Mouse (Mus musculus) hindbrain, embryonic 15.5 days (tissue): Measurements from ENCODE around the gene N4bp1. TPM values are rescaled to one million over a fixed set of nuclear protein-coding genes. Genes with fewer than 3 reads are reported as not detected.

ENCODE experiments used
- ATAC-seq: fragments of 200-750 bp; cut with Nextera tagmentation; 2 replicates; pipeline ENCODE4 v1.8.0; 2017; ENCODE audit warnings: low read depth, moderate number of reproducible peaks, moderate TSS enrichment; ENCODE audit not compliant: low FRiP score
- H3K27ac ChIP-seq: fragments of 300-500 bp; sonication (generic); replicated peaks from 2 replicates; pipeline ENCODE4 v1.5.1; 2015; ENCODE audit warnings: mild to moderate bottlenecking, inconsistent platforms
- H3K27me3 ChIP-seq: fragments of 300-500 bp; sonication (generic); 2 replicates; pipeline ENCODE4 v1.6.1; 2015; ENCODE audit warnings: control low read depth, inconsistent platforms
- H3K36me3 ChIP-seq: fragments of 300-500 bp; sonication (generic); 2 replicates; pipeline ENCODE4 v1.6.1; 2015; ENCODE audit warnings: control low read depth, inconsistent platforms
- H3K4me1 ChIP-seq: fragments of 300-500 bp; sonication (generic); replicated peaks from 2 replicates; pipeline ENCODE4 v1.6.1; 2015; ENCODE audit warnings: control low read depth, inconsistent platforms
- H3K4me2 ChIP-seq: fragments of 300-500 bp; sonication (generic); 2 replicates; pipeline ENCODE4 v1.6.1; 2015; ENCODE audit warnings: moderate library complexity, mild to moderate bottlenecking, inconsistent platforms
- H3K4me3 ChIP-seq: fragments of 300-500 bp; sonication (generic); 2 replicates; pipeline ENCODE4 v1.5.1; 2015; ENCODE audit warnings: mild to moderate bottlenecking, inconsistent platforms
- H3K9ac ChIP-seq: fragments of 300-500 bp; sonication (generic); 2 replicates; pipeline ENCODE4 v1.6.1; 2015; ENCODE audit warnings: inconsistent platforms
- H3K9me3 ChIP-seq: fragments of 300-500 bp; sonication (generic); 2 replicates; pipeline ENCODE4 v1.6.1; 2016; ENCODE audit warnings: control low read depth, inconsistent platforms
- WGBS: fragments of 180-500 bp; shearing (Covaris S2); methylation state at CpG from one replicate; pipeline ENCODE4 v1.1.7; 2015; 5-methylcytosine and 5-hydroxymethylcytosine counted together
- polyA plus RNA-seq: library from polyadenylated mRNA; unstranded; fragments of >200 nt; fragmentation: Nextera tagmentation; extraction: Ambion mirVana; gene quantifications from 2 replicates; pipeline ENCODE4 v1.2.1, GENCODE M21; 2015

Gene N4bp1
- polyA plus RNA-seq, 1 experiment from 2014 or later: 9.6 TPM

DNA sequence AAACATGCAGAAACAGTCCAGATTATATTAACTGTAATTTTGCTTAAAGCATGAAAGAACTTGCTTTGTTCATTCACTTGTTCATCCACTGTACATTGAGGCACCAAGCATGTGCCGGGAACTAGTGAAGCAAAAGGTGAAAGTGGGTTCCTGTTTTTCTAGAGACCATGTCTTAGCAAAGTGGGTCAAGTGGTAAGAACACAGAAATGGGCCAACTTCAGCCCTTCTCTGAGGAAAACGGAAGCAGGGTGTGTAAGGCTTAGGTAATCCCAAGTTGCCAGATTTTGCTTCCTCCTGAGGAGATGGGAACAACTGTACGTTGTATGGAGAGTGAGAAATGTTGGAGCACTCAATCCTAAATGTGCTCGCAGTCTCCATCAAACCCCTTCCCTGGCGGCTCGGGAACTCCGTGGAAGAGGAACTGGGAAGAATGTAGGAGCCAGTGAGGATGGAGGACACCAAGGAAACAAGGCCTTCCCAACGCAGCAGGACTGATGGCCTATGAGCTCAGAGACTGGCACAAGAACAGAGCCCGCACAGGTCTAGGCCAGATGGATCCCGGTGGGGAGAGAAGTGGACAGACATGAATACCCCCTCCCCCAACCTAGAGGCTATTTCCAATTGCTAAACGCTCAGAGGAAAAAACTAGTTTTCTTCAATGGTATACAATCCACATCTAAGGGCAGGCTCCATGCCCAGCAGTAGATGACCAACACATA, 12.8 kb downstream of the N4bp1 start:
- H3K9me3 ChIP-seq: no peaks in the 10 kb centered on the region
- no peak for ATAC-seq
- no peak overlapping the region for H3K4me3 ChIP-seq
- H3K27ac ChIP-seq: no peak overlapping the region
- no peaks in the 10 kb centered on the region for H3K36me3 ChIP-seq
- H3K9ac ChIP-seq: no peak overlapping the region
- H3K4me1 ChIP-seq: peaks cover 44% of the 10 kb centered on the region
- 95% methylated on average over 11 of the region's 11 CpGs for WGBS
- no peaks in the 10 kb centered on the region for H3K27me3 ChIP-seq
- no peak overlapping the region for H3K4me2 ChIP-seq

GRCm38 (mm10) chr8:86871421-86871820, 13.6 kb downstream of the N4bp1 start:
- WGBS: 97% methylated on average over 2 of the region's 2 CpGs
- H3K36me3 ChIP-seq: no peaks in the 10 kb centered on the region
- H3K4me1 ChIP-seq: peaks cover 44% of the 10 kb centered on the region
- no peak overlapping the region for H3K9ac ChIP-seq
- no peaks in the 10 kb centered on the region for H3K27me3 ChIP-seq
- ATAC-seq: no peak
- H3K27ac ChIP-seq: no peak overlapping the region
- no peak overlapping the region for H3K4me2 ChIP-seq
- no peak overlapping the region for H3K4me3 ChIP-seq
- no peaks in the 10 kb centered on the region for H3K9me3 ChIP-seq

GRCm38 (mm10) chr8:86870771-86871170, 14.3 kb downstream of the N4bp1 start:
- H3K4me2 ChIP-seq: no peak overlapping the region
- no peaks in the 10 kb centered on the region for H3K27me3 ChIP-seq
- H3K4me3 ChIP-seq: no peak overlapping the region
- H3K36me3 ChIP-seq: no peaks in the 10 kb centered on the region
- H3K9ac ChIP-seq: no peak overlapping the region
- ATAC-seq: no peak
- peaks cover 43% of the 10 kb centered on the region for H3K4me1 ChIP-seq
- H3K9me3 ChIP-seq: no peaks in the 10 kb centered on the region
- H3K27ac ChIP-seq: no peak overlapping the region
- WGBS: 78% methylated on average over 2 of the region's 2 CpGs

DNA sequence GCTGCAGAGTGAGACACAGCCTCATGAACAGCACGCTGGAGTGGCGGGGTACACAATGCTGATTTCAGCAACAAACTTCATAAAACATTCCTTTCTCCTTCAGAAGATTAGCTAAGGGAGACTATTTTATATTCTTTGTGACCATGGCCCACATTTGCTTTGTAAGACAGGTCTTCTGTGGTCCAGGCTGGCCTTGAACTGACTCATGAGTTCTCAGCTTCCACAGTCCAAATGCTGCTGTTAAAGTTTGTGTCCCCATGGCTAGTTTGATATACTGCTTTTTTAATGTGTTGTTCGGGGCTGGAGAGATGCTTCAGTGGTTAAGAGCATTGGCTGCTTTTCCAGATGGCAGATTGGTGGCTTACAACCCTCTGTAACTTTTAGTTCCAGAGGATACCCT, 17.0 kb downstream of the N4bp1 start:
- no peaks in the 10 kb centered on the region for H3K36me3 ChIP-seq
- H3K4me1 ChIP-seq: peaks cover 22% of the 10 kb centered on the region
- no peak overlapping the region for H3K27ac ChIP-seq
- ATAC-seq: no peak
- no peaks in the 10 kb centered on the region for H3K27me3 ChIP-seq
- H3K9me3 ChIP-seq: no peaks in the 10 kb centered on the region
- no peak overlapping the region for H3K4me2 ChIP-seq
- WGBS: 85% methylated on average over 3 of the region's 3 CpGs
- H3K9ac ChIP-seq: no peak overlapping the region
- no peak overlapping the region for H3K4me3 ChIP-seq

DNA sequence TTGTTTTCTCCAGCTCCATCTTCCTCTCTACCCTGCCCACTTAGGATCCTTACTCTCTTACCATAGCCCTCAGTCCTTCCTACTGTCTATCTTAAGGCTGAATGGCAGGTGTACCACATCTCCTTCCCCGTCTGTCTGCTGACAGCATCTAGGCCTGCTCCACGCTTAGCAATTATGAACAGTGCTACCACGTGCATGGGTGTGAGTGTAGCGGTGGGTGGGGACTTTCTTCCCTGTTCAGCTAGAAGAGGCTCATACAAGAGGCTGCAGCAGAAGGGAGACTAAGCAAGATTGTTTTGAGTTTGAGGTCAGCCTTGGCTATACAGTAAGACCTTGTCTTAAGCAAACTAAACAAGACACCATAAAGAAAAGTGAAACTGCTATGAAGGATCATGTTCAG, 20.3 kb downstream of the N4bp1 start:
- H3K27ac ChIP-seq: no peak overlapping the region
- H3K36me3 ChIP-seq: peaks cover 13% of the 10 kb centered on the region; the same call in 1 of the 2 replicates
- H3K9me3 ChIP-seq: no peaks in the 10 kb centered on the region
- WGBS: 84% methylated on average over 4 of the region's 4 CpGs
- no peak for ATAC-seq
- no peak overlapping the region for H3K4me3 ChIP-seq
- H3K27me3 ChIP-seq: no peaks in the 10 kb centered on the region
- H3K4me1 ChIP-seq: 0 out of 2 replicates have a peak, but pooled peaks cover 2% of the 10 kb centered on the region
- H3K4me2 ChIP-seq: no peak overlapping the region
- no peak overlapping the region for H3K9ac ChIP-seq

DNA sequence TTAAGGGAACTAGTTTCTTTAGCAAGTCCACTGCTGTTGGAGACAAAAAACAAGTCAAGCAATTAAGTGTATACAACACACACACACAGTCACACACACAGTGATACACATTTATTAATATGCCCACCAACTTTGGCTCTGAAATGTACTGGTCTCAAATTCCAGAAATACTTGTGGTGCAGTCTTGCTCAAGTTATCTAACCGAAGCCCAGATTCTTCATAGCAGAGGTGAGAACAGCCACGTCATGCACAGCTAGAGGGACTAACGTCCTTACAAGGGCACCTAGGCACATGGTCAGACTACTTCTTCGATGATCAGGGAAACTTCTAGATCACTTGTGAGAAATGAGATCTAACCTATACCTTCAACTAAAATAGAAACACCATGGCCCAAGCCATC, 22.2 kb downstream of the N4bp1 start:
- 92% methylated on average over 4 of the region's 4 CpGs for WGBS
- no peaks in the 10 kb centered on the region for H3K4me1 ChIP-seq
- no peak overlapping the region for H3K4me2 ChIP-seq
- no peak for ATAC-seq
- H3K9me3 ChIP-seq: no peaks in the 10 kb centered on the region
- no peak overlapping the region for H3K27ac ChIP-seq
- peaks cover 13% of the 10 kb centered on the region; the same call in 1 of the 2 replicates for H3K36me3 ChIP-seq
- no peak overlapping the region for H3K9ac ChIP-seq
- no peak overlapping the region for H3K4me3 ChIP-seq
- no peaks in the 10 kb centered on the region for H3K27me3 ChIP-seq

GRCm38 (mm10) chr8:86862155-86862816, 22.8 kb downstream of the N4bp1 start:
- WGBS: 93% methylated on average over 3 of the region's 3 CpGs

DNA sequence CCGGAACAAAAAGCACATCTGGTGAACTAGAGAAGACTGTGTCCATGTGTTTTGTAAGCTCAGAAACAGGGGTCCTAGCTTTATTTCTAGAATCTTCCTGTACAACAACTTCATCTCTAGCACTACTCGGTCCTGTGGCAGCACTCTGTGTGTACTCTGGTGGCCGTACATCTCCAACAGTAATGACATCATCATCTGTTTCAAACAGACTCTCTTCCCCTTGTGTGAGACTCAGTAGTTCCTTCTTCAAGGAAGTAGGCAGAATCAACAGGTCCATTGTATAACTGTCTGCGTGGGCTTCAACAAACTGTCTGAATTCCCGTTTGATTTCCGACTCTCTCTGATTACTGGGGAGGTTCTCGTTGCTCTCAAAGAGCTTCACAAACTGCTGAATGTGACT, 23.5 kb downstream of the N4bp1 start:
- no peaks in the 10 kb centered on the region for H3K27me3 ChIP-seq
- WGBS: 82% methylated on average over 7 of the region's 7 CpGs

More at GRCm38 (mm10) chr8:86862155-86862816, 22.8 kb downstream of the N4bp1 start:
- no peak for ATAC-seq
- Histone ChIP-seq H3K36me3 (peaks cover 13% of the 10 kb centered on the region; the same call in 1 of the 2 replicates), H3K4me2 (no peak overlapping the region), H3K27me3 (no peaks in the 10 kb centered on the region), H3K4me1 (no peaks in the 10 kb centered on the region), H3K9ac (no peak overlapping the region), H3K4me3 (no peak overlapping the region), H3K27ac (no peak overlapping the region), H3K9me3 (no peaks in the 10 kb centered on the region)

GRCm38 (mm10) chr8:86856248-86856647, 28.8 kb downstream of the N4bp1 start:
- 83% methylated on average over 7 of the region's 7 CpGs for WGBS
- Histone ChIP-seq H3K9ac (no peak overlapping the region), H3K4me3 (no peak overlapping the region), H3K4me2 (no peak overlapping the region), H3K4me1 (peaks cover 10% of the 10 kb centered on the region), H3K27me3 (no peaks in the 10 kb centered on the region), H3K27ac (no peak overlapping the region), H3K9me3 (no peaks in the 10 kb centered on the region), H3K36me3 (peaks cover 11% of the 10 kb centered on the region; the same call in 1 of the 2 replicates)
- no peak for ATAC-seq

More for the DNA sequence above, 23.5 kb downstream of the N4bp1 start:
- Histone ChIP-seq H3K27ac (no peak overlapping the region), H3K9ac (no peak overlapping the region), H3K9me3 (no peaks in the 10 kb centered on the region), H3K4me2 (no peak overlapping the region), H3K4me3 (no peak overlapping the region), H3K4me1 (no peaks in the 10 kb centered on the region), H3K36me3 (peaks cover 13% of the 10 kb centered on the region; the same call in 1 of the 2 replicates)
- ATAC-seq: no peak

- no peak overlapping the region for H3K9ac ChIP-seq
- ATAC-seq: no peak
- WGBS: 45% methylated on average over 11 of the region's 11 CpGs
These were observed 30.4 kb downstream of the N4bp1 start for GRCm38 (mm10) chr8:86854686-86855085.

DNA sequence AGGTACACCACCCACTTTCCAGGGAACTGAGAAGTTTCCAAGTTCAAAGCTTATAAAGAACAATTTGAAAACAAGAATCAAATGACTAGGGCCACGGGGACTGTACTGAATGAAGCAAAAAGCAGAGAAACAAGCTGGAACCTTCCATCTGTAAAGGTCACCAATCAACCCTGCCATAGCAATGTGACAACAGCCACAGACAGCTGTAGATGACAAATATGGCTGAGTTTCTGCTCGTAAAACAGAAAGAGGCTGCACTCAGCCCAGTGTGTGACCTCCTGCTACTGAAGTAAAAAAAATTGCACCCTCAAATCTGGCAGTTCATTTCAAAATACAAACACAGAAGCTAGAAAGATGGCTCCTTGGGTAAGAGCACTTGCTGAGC, 31.1 kb downstream of the N4bp1 start:
- H3K36me3 ChIP-seq: peaks cover 5% of the 10 kb centered on the region; the same call in 1 of the 2 replicates
- no peak overlapping the region for H3K9ac ChIP-seq
- no peak for ATAC-seq
- peaks cover 10% of the 10 kb centered on the region for H3K4me1 ChIP-seq
- no peak overlapping the region for H3K27ac ChIP-seq
- H3K4me3 ChIP-seq: no peak overlapping the region
- no peak overlapping the region for H3K4me2 ChIP-seq
- no peaks in the 10 kb centered on the region for H3K27me3 ChIP-seq
- no peaks in the 10 kb centered on the region for H3K9me3 ChIP-seq
- WGBS: 69% methylated on average over 2 of the region's 2 CpGs

More at GRCm38 (mm10) chr8:86854686-86855085, 30.4 kb downstream of the N4bp1 start:
- Histone ChIP-seq H3K27me3 (no peaks in the 10 kb centered on the region), H3K36me3 (peaks cover 5% of the 10 kb centered on the region; the same call in 1 of the 2 replicates), H3K4me3 (no peak overlapping the region), H3K9me3 (no peaks in the 10 kb centered on the region), H3K4me2 (no peak overlapping the region), H3K27ac (no peak overlapping the region), H3K4me1 (peaks cover 10% of the 10 kb centered on the region)

DNA sequence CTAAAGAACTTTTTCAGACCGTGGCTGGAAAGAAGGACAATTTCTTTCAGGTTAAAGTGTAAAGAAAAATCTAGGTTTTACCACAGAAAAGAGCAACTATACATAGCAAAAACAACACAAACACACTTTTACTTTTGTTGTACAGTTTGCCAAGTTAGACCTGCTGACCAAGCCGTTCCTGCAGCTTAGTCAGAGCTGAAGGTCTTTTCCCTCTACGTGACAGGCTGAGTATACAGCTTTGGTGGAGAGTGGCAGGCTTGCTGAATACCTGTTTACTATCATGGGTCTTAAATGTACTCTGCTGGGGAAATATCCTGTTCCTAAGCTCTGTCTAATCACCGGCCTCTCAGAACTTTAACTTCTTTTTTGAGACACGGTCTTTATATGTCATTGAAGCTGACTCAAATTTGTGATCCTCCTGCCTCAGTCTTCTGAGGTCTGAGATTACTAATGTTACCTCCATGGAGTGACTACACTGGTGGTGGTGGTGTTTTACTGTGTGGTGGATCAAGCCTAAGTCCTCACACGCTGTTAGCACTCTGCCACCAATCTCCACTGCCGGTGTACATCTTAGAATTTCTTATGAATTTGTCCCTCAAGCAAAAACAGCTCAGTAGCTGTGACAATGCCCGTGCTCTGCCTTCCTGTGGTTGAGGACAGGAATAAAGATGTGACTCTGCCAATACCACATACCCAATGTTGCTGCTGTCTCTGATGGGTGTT, 31.6 kb downstream of the N4bp1 start:
- no peak overlapping the region for H3K27ac ChIP-seq
- H3K4me2 ChIP-seq: no peak overlapping the region
- H3K4me3 ChIP-seq: no peak overlapping the region
- H3K27me3 ChIP-seq: no peaks in the 10 kb centered on the region
- 90% methylated on average over 8 of the region's 8 CpGs for WGBS
- peaks cover 9% of the 10 kb centered on the region; the same call in 1 of the 2 replicates for H3K36me3 ChIP-seq
- H3K9me3 ChIP-seq: no peaks in the 10 kb centered on the region
- no peak overlapping the region for H3K9ac ChIP-seq
- no peak for ATAC-seq
- peaks cover 10% of the 10 kb centered on the region for H3K4me1 ChIP-seq
